Mouse (Mus musculus): Measurements from ENCODE around the gene Anks1b.

The Anks1b gene

GRCm38 (mm10) chr10:90679713-90680470, 806.6 kb downstream of the Anks1b start:
- no peak for DNase-seq

GRCm38 (mm10) chr10:90683813-90684212, 810.5 kb downstream of the Anks1b start:
- no peak for DNase-seq

- no peak for DNase-seq
These were observed 812.1 kb downstream of the Anks1b start for GRCm38 (mm10) chr10:90685367-90685766.

- no peak for DNase-seq
These were observed 814.8 kb downstream of the Anks1b start for GRCm38 (mm10) chr10:90688153-90688552.

GRCm38 (mm10) chr10:90688696-90689252, 815.5 kb downstream of the Anks1b start:
- DNase-seq: peak; percentile 42 to 50

- DNase-seq: peak; percentile 81 to 91
These were observed 816.7 kb downstream of the Anks1b start for GRCm38 (mm10) chr10:90689854-90690513.

GRCm38 (mm10) chr10:90696687-90697086, 823.4 kb downstream of the Anks1b start:
- DNase-seq: peak; percentile 55 to 60

GRCm38 (mm10) chr10:90697413-90697812, 824.1 kb downstream of the Anks1b start:
- peak; percentile 35 to 56 for DNase-seq

GRCm38 (mm10) chr10:90699211-90699610, 825.9 kb downstream of the Anks1b start:
- no peak for DNase-seq

GRCm38 (mm10) chr10:90704602-90705001, 831.3 kb downstream of the Anks1b start:
- no peak for DNase-seq

- DNase-seq: no peak
These were observed 835.7 kb downstream of the Anks1b start for GRCm38 (mm10) chr10:90708822-90709601.

- no peak for DNase-seq
These were observed 836.3 kb downstream of the Anks1b start for GRCm38 (mm10) chr10:90709602-90709931.

- no peak for DNase-seq
These were observed 844.7 kb downstream of the Anks1b start for GRCm38 (mm10) chr10:90717961-90718360.

GRCm38 (mm10) chr10:90718684-90719083, 845.4 kb downstream of the Anks1b start:
- no peak for DNase-seq

GRCm38 (mm10) chr10:90719996-90720395, 846.7 kb downstream of the Anks1b start:
- no peak for DNase-seq

GRCm38 (mm10) chr10:90723071-90723494, 849.8 kb downstream of the Anks1b start:
- peak in 1 of 2 experiments; percentile 25 for DNase-seq

GRCm38 (mm10) chr10:90723941-90724341, 850.6 kb downstream of the Anks1b start:
- DNase-seq: peak in 1 of 2 experiments; percentile 23

- DNase-seq: peak in 1 of 2 experiments; percentile 23
These were observed 851.6 kb downstream of the Anks1b start for GRCm38 (mm10) chr10:90724931-90725330.

GRCm38 (mm10) chr10:90728401-90729358, 855.4 kb downstream of the Anks1b start:
- DNase-seq: peak; percentile 80 to 84

- peak; percentile 51 to 56 for DNase-seq
These were observed 856.2 kb downstream of the Anks1b start for GRCm38 (mm10) chr10:90729527-90729926.

GRCm38 (mm10) chr10:90732823-90733222, 859.5 kb downstream of the Anks1b start:
- DNase-seq: no peak

GRCm38 (mm10) chr10:90733632-90734031, 860.3 kb downstream of the Anks1b start:
- DNase-seq: peak; percentile 59 to 75

All from cerebellum, postnatal 25 days (tissue).